Mouse (Mus musculus): Measurements from ENCODE around the gene Lrrc8c. TPM values are rescaled to one million over a fixed set of nuclear protein-coding genes. Genes with fewer than 3 reads are reported as not detected.

Gene Lrrc8c
- polyA plus RNA-seq, 1 experiment from 2014 or later, result 13.9 TPM

DNA sequence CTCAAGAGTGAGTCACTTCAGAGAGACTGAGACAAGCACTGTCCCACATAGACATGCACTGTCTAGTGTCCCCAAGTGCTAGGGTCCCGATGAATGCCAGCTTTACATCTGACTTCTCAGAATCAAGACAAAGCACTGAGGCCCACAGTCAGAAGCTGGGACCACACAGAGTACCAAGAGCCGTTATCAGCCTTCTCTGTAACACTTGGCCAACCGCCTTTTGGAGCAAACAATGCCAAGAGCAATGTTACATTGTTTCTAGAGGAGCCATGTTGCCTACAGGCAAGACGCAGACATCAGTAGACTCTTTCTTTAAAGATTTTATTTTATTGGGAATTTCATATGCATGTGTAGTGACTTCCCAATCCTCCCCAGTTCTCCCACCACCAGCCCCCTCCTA is 73.2 kb downstream of the Lrrc8c start:
- WGBS, result 91% methylated on average over 4 of the region's 4 CpGs
- H3K4me1 ChIP-seq, result peaks cover 4% of the 10 kb centered on the region
- no peak for DNase-seq (ENCODE audit: low spot score)
- H3K9me3 ChIP-seq (replicated peaks), result no peaks in the 10 kb centered on the region
- no peak overlapping the region for H3K27ac ChIP-seq (replicated peaks)
- H3K4me3 ChIP-seq, result no peak overlapping the region
- no peaks in the 10 kb centered on the region for H3K36me3 ChIP-seq
- no peaks in the 10 kb centered on the region for H3K27me3 ChIP-seq (ENCODE audit: low read depth, poor library complexity, severe bottlenecking)

DNA sequence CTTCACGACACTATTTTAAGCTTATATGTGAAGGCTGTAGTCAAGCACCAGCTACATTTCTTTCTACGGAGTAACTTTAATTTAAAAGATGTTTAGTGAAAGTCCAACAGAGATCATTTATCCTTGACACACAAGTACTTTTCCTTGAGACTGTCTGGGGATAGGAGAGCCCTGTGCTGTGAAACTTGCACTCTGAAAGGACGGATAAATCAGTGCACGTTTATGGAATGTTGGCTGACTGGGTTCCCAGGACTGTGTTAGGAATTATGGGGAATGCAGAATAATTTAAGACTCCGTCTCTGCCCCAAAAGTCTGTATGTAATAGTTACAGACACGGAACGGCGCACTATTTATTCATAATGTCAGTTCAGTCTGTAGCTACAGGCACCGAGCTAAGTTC is 74.4 kb downstream of the Lrrc8c start:
- DNase-seq (ENCODE audit: low spot score), result no peak
- WGBS, result 97% methylated on average over 9 of the region's 9 CpGs
- Histone ChIP-seq H3K4me3 (no peak overlapping the region), H3K27ac (replicated peaks) (no peak overlapping the region), H3K4me1 (no peaks in the 10 kb centered on the region), H3K9me3 (replicated peaks) (no peaks in the 10 kb centered on the region), H3K36me3 (no peaks in the 10 kb centered on the region), H3K27me3 (ENCODE audit: low read depth, poor library complexity, severe bottlenecking) (no peaks in the 10 kb centered on the region)

DNA sequence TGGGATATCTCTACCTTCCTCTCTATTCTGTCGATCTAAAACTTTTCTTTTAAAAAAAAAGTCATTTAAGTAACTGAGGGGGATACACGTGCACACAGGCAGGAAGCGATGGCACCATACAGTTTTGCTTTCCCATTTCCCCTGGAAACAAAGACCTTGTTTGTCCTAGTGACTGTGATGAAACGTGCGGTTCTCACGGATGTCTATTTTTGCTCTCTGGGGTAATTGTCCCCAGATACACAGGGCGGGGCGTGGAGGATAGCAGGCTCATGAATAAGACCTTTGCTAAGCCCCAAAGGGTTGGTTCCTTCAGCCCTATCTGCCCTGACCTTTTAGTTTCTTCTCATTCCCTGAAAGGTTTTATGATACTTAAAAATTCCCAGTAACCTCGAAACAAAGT is 79.7 kb downstream of the Lrrc8c start:
- WGBS, result 77% methylated on average over 9 of the region's 9 CpGs
- H3K9me3 ChIP-seq (replicated peaks), result no peaks in the 10 kb centered on the region
- H3K4me1 ChIP-seq, result peaks cover 5% of the 10 kb centered on the region; the same call in 1 of the 2 replicates
- DNase-seq (ENCODE audit: low spot score), result no peak
- H3K27me3 ChIP-seq (ENCODE audit: low read depth, poor library complexity, severe bottlenecking), result no peaks in the 10 kb centered on the region
- H3K4me3 ChIP-seq, result no peak overlapping the region
- no peaks in the 10 kb centered on the region for H3K36me3 ChIP-seq
- H3K27ac ChIP-seq (replicated peaks), result no peak overlapping the region

DNA sequence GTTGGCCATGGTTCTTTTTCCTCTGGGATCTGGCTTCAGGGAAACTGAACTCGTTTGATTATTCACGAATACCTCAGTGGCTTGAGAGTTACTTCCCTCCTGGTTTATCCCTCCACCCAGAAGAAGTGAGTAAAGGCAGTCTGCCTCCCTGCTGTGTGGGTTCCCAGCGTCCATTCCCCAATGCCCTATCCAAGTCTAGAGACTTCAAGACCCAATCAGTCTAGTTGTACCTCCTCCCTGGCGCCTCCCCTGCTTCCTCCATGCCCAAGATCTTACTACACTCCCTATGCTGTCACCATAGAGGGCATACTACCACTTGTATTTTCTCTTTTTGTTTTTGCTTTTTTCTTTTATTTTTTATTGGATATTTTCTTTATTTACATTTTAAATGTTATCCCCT is 80.1 kb downstream of the Lrrc8c start:
- Histone ChIP-seq H3K27ac (replicated peaks) (no peak overlapping the region), H3K4me1 (peaks cover 5% of the 10 kb centered on the region; the same call in 1 of the 2 replicates), H3K27me3 (ENCODE audit: low read depth, poor library complexity, severe bottlenecking) (no peaks in the 10 kb centered on the region), H3K36me3 (no peaks in the 10 kb centered on the region), H3K9me3 (replicated peaks) (no peaks in the 10 kb centered on the region), H3K4me3 (no peak overlapping the region)
- no peak for DNase-seq (ENCODE audit: low spot score)
- WGBS, result 63% methylated on average over 4 of the region's 4 CpGs

DNA sequence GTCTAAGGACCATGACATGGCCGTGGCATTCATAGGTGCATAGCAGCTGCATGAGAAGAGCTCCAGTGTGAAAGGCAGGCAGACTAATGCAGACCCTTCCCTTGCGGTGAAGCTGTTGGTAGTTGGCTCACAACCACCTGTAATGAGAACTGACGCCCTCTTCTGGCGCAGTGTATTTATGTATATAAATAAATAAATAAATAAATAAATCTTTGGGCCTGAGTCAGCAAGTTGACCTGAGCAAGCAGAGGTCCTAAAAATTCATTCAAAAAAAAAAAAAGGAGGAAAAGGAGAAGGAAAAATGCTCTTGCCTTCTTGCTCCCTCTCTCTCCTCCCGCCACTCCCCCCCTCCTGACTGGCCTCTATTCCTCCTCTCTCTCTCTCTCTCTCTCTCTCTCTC is 81.8 kb downstream of the Lrrc8c start:
- Histone ChIP-seq H3K9me3 (replicated peaks) (no peaks in the 10 kb centered on the region), H3K4me1 (peaks cover 5% of the 10 kb centered on the region; the same call in 1 of the 2 replicates), H3K27me3 (ENCODE audit: low read depth, poor library complexity, severe bottlenecking) (no peaks in the 10 kb centered on the region), H3K4me3 (no peak overlapping the region), H3K27ac (replicated peaks) (no peak overlapping the region), H3K36me3 (no peaks in the 10 kb centered on the region)
- DNase-seq (ENCODE audit: low spot score), result no peak
- 71% methylated on average over 5 of the region's 5 CpGs for WGBS

DNA sequence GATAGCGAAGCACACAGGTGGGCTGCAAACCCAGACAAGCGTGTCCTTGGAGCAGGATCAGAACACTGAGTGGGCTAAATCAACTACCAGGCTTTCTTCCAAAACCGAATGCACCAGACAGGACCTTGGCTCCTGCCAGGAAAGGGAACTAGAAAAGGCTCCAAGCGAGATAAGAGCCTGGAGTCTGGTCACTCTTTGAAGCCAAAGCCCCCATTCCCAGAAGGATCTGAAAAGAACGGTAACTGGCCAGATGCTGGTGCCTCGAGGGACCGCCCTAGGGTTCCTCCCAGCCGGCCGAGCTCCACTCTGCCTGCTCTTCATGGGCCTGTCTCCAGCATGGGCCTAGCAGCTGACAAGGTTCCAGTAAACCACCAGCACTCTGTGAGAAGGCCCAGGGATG is 83.4 kb downstream of the Lrrc8c start:
- peaks cover 13% of the 10 kb centered on the region for H3K36me3 ChIP-seq
- H3K4me1 ChIP-seq, result peaks cover 5% of the 10 kb centered on the region; the same call in 1 of the 2 replicates
- H3K27me3 ChIP-seq (ENCODE audit: low read depth, poor library complexity, severe bottlenecking), result no peaks in the 10 kb centered on the region
- WGBS, result 87% methylated on average over 9 of the region's 9 CpGs
- no peak overlapping the region for H3K4me3 ChIP-seq
- no peaks in the 10 kb centered on the region for H3K9me3 ChIP-seq (replicated peaks)
- 0 out of 2 replicates have a peak overlapping the region, but pooled peaks have one; percentile 13 for H3K27ac ChIP-seq (replicated peaks)
- no peak for DNase-seq (ENCODE audit: low spot score)

DNA sequence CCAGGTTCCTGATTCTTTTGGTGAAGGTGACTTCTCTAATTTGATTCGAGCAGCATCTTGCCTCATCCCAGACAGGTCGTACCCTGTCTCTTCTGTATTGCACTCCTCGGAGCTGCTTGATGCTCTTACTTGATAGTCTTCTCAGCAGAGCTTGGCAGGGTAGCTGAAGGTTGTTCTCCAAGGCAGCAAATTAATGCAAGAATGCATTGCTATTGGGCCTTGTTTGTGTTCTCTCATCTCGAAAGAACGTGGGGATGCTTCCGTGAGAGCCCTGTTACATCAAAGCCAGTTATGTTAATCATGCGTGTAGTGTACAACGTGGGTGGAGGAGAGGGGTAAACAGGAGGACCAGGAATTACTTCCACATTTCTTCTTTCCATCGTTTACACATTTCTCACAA is 86.5 kb downstream of the Lrrc8c start:
- 83% methylated on average over 9 of the region's 9 CpGs for WGBS
- no peaks in the 10 kb centered on the region for H3K9me3 ChIP-seq (replicated peaks)
- peaks cover 32% of the 10 kb centered on the region for H3K36me3 ChIP-seq
- no peak overlapping the region for H3K4me3 ChIP-seq
- peaks cover 9% of the 10 kb centered on the region for H3K4me1 ChIP-seq
- no peaks in the 10 kb centered on the region for H3K27me3 ChIP-seq (ENCODE audit: low read depth, poor library complexity, severe bottlenecking)
- no peak overlapping the region for H3K27ac ChIP-seq (replicated peaks)
- DNase-seq (ENCODE audit: low spot score), result no peak

DNA sequence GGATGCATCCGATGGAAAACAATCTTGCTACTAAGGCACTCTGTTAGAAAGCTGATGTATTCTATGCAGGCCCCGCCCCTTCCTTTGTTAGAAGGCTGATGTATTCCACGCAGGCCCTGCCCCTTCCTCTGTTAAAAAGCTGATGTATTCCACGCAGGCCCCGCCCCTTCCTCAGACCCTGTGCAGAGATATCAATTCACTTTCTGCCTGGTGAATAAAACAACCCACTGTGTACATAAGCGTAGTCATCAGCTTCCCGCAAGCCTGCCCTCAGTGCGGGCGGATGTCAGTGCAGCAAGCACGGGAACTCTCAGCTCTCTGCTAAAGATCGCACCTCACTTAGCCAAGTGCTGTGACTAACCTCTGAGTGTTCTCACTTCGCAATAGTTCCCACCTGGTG is 90.5 kb downstream of the Lrrc8c start:
- DNase-seq (ENCODE audit: low spot score), result peak; percentile 14
- Histone ChIP-seq H3K36me3 (peaks cover 32% of the 10 kb centered on the region), H3K9me3 (replicated peaks) (no peaks in the 10 kb centered on the region), H3K4me1 (peaks cover 11% of the 10 kb centered on the region), H3K4me3 (no peak overlapping the region), H3K27me3 (ENCODE audit: low read depth, poor library complexity, severe bottlenecking) (no peaks in the 10 kb centered on the region), H3K27ac (replicated peaks) (no peak overlapping the region)
- WGBS, result 79% methylated on average over 12 of the region's 12 CpGs

DNA sequence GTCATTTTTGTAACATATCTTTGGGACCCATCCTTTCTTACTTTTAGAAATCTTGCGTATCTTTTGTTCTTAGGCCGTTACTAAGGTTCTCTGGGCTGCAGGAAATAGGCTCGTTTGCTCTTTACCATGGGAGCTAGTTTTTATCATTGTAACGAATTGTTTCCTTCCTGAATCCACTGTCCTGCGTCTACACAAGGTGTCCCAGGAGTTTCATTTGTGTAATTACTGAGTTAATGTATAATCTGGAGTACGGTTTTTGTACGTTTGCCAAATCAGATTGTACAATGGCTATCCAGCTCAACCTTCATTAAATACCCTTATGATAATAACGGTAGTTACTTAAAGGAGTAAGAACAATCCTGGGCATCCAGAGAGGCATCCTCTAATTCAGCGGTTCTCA is 93.8 kb downstream of the Lrrc8c start:
- H3K27ac ChIP-seq (replicated peaks), result no peak overlapping the region
- no peaks in the 10 kb centered on the region for H3K9me3 ChIP-seq (replicated peaks)
- no peak for DNase-seq (ENCODE audit: low spot score)
- H3K27me3 ChIP-seq (ENCODE audit: low read depth, poor library complexity, severe bottlenecking), result no peaks in the 10 kb centered on the region
- 88% methylated on average over 9 of the region's 9 CpGs for WGBS
- peaks cover 15% of the 10 kb centered on the region for H3K36me3 ChIP-seq
- H3K4me3 ChIP-seq, result no peak overlapping the region
- H3K4me1 ChIP-seq, result peaks cover 14% of the 10 kb centered on the region

DNA sequence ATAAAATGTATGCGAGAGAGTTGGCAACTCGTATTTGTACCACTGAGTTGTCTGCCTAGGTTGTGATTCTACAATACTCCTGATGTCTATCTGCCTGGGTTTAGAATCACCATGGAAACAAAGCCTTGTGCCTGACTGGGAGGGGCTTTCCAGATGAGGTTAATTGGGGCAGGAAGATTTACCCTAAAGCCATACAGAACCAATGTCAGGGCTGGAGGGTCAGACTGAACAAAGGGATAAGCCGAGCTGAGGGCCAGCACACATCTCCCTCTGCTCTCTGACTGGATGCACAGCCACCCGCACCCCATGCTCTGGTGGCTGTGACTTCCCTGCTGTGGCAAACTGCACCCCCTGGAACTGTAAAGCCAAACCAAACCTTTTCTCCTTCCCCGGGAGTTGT is 94.8 kb downstream of the Lrrc8c start:
- WGBS, result 47% methylated on average over 5 of the region's 5 CpGs
- Histone ChIP-seq H3K4me3 (no peak overlapping the region), H3K4me1 (peaks cover 14% of the 10 kb centered on the region), H3K27ac (replicated peaks) (no peak overlapping the region; the same call in 1 of the 2 replicates), H3K36me3 (0 out of 2 replicates have a peak, but pooled peaks cover 9% of the 10 kb centered on the region), H3K9me3 (replicated peaks) (no peaks in the 10 kb centered on the region), H3K27me3 (ENCODE audit: low read depth, poor library complexity, severe bottlenecking) (no peaks in the 10 kb centered on the region)
- peak; percentile 29 for DNase-seq (ENCODE audit: low spot score)

DNA sequence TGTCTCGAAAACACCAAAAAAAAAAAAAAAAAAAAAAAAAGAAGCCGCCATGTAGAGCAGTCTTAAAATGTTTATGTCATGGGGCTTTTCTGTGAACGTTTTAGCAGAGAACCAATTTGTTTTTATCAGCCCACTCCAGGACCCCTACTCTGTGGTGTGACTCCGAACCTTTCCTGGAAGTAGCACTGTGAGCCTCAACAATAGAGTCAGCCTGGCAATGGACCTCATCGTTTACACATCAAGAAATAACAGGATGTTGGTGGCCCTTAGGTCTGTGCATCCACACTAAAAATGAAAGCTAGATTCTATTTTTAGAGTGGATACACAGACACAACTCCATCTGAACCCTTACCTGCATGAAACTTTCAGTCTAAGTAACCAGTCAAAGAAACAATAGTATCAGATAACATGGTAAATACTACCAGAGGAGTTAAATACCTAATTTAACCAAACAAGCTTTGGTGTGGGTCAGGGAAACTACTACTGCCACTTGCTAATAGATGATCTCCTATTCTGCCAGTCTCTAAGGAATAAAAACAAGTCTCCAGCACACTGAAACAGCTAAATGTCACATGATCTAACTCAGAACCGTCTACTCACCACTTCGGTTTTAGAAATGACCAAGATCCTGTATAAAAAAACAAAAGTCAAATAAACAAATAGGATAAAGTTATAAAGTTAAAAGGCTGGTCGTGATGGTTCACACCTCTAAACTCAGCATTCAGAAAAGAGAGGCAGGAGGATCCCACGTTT is 95.7 kb downstream of the Lrrc8c start:
- Histone ChIP-seq H3K4me3 (no peak overlapping the region), H3K27me3 (ENCODE audit: low read depth, poor library complexity, severe bottlenecking) (no peaks in the 10 kb centered on the region), H3K4me1 (peaks cover 11% of the 10 kb centered on the region), H3K27ac (replicated peaks) (no peak overlapping the region), H3K36me3 (0 out of 2 replicates have a peak, but pooled peaks cover under 1% of the 10 kb centered on the region), H3K9me3 (replicated peaks) (0 out of 2 replicates have a peak, but pooled peaks cover 3% of the 10 kb centered on the region)
- WGBS, result 81% methylated on average over 9 of the region's 9 CpGs
- no peak for DNase-seq (ENCODE audit: low spot score)

DNA sequence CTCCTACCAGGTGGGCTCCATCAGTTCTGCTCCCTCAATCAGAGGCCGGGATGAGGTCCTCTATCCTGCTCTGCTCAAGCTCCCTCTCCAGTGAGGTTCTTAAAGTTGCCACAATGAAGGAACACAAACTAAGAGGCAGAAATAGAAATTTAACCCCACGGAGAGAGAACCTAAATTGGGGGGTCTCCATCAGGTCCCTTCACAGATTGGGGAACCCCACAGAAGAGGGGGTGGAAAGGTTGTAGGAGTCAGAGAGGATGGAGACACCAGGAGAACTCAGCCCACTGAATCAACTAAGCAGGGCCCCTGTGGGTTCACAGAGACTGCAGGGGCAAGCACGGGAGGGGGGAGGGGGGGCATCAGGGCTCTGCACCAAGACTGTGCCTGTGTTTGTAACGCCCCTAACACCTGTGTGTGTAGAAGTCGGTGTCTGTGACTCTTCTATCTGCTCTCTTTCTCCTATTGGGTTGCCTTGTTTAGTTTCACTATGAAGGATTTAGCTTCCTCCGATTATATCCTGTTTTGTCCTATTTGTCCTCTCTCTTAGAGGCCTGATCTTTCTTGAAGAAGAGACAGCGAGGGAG is 96.8 kb downstream of the Lrrc8c start:
- WGBS, result 68% methylated on average over 7 of the region's 7 CpGs

DNA sequence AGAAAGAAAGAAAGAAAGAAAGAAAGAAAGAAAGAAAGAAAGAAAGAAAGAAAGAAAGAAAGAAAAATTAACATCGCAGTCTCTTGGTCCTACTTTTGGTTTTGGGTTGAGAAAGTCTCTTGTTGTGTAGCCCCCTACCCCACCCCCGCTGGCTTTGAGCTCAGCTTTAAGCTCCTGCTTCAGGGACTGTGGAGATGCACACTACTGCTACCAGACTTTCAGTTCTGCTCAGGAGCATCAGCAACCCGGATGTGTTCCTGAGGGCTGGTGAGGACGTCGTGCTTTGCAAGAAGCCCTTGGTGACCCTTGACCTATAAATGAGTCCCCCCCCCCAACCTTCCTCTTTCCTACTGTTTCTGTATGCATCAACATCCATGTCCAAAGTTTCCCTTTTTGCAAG is 97.3 kb downstream of the Lrrc8c start:
- DNase-seq (ENCODE audit: low spot score), result no peak
- H3K9me3 ChIP-seq (replicated peaks), result 0 out of 2 replicates have a peak, but pooled peaks cover 3% of the 10 kb centered on the region
- no peak overlapping the region for H3K27ac ChIP-seq (replicated peaks)
- H3K27me3 ChIP-seq (ENCODE audit: low read depth, poor library complexity, severe bottlenecking), result no peaks in the 10 kb centered on the region
- no peak overlapping the region for H3K4me3 ChIP-seq
- peaks cover 10% of the 10 kb centered on the region for H3K4me1 ChIP-seq
- WGBS, result 76% methylated on average over 5 of the region's 5 CpGs
- no peaks in the 10 kb centered on the region for H3K36me3 ChIP-seq

More for the DNA sequence above, 96.8 kb downstream of the Lrrc8c start:
- Histone ChIP-seq H3K27ac (replicated peaks) (no peak overlapping the region), H3K36me3 (no peaks in the 10 kb centered on the region), H3K4me3 (no peak overlapping the region), H3K4me1 (peaks cover 10% of the 10 kb centered on the region), H3K27me3 (ENCODE audit: low read depth, poor library complexity, severe bottlenecking) (no peaks in the 10 kb centered on the region), H3K9me3 (replicated peaks) (0 out of 2 replicates have a peak, but pooled peaks cover 3% of the 10 kb centered on the region)
- no peak for DNase-seq (ENCODE audit: low spot score)
